Mouse (Mus musculus) MEL (cell line): Measurements from ENCODE around the gene Tnfsfm13. TPM values are rescaled to one million over a fixed set of nuclear protein-coding genes. Genes with fewer than 3 reads are reported as not detected.

Experiments
- DNase-seq: peaks from one replicate; pipeline ENCODE4 v3.0.0; 2011; ENCODE audit warnings: low read depth, low spot score
- H3K27ac ChIP-seq: 2 replicates; pipeline ENCODE4 v1.5.1; 2012; ENCODE audit warnings: low read depth, mild to moderate bottlenecking, control low read depth, low read length, moderate library complexity; ENCODE audit not compliant: control insufficient read depth
- H3K27me3 ChIP-seq, 2 experiments: fragments of 150-350 bp in 1 of 2; sonication (generic) in 1 of 2; 2 replicates each; pipeline ENCODE4 v1.6.1; 2012; ENCODE audit warnings: low read length in 2 of 2, mild to moderate bottlenecking in 2 of 2, improper control_type of control experiment in 1 of 2, moderate library complexity in 1 of 2; ENCODE audit not compliant: insufficient read depth in 2 of 2, control insufficient read depth in 1 of 2
- H3K36me3 ChIP-seq, 2 experiments: 2 replicates each; pipeline ENCODE4 v1.6.1; 2012 to 2014; ENCODE audit warnings: low read length in 2 of 2, improper control_type of control experiment in 1 of 2, inconsistent platforms in 1 of 2, mild to moderate bottlenecking in 1 of 2; ENCODE audit not compliant: insufficient read depth in 2 of 2, control insufficient read depth in 1 of 2
- H3K4me1 ChIP-seq, 2 experiments: fragments of 150-350 bp in 1 of 2; sonication (generic) in 1 of 2; 2 replicates each; pipeline ENCODE4 v1.6.1; 2012; ENCODE audit warnings: low read length in 2 of 2, improper control_type of control experiment in 1 of 2, mild to moderate bottlenecking in 1 of 2; ENCODE audit not compliant: insufficient read depth in 2 of 2, control insufficient read depth in 1 of 2
- H3K4me3 ChIP-seq, 2 experiments: fragments of 150-350 bp in 1 of 2; sonication (generic) in 1 of 2; 2 replicates each; pipeline ENCODE4 v1.5.1; 2012; ENCODE audit warnings: low read depth in 2 of 2, low read length in 2 of 2, mild to moderate bottlenecking in 2 of 2, moderate library complexity in 2 of 2, control low read depth in 1 of 2, improper control_type of control experiment in 1 of 2; ENCODE audit not compliant: control insufficient read depth in 1 of 2, insufficient read depth in 1 of 2
- H3K79me2 ChIP-seq: 2 replicates; pipeline ENCODE4 v1.6.1; 2012; ENCODE audit warnings: mild to moderate bottlenecking, low read length, moderate library complexity; ENCODE audit not compliant: control insufficient read depth, poor library complexity, insufficient read depth
- H3K9ac ChIP-seq: 2 replicates; pipeline ENCODE4 v1.6.1; 2012; ENCODE audit warnings: low read depth, mild to moderate bottlenecking, control low read depth, low read length, moderate library complexity; ENCODE audit not compliant: control insufficient read depth, poor library complexity, severe bottlenecking
- H3K9me3 ChIP-seq: fragments of 150-350 bp; sonication (generic); replicated peaks from 2 replicates; pipeline ENCODE4 v1.6.1; 2012; ENCODE audit warnings: mild to moderate bottlenecking, low read length, improper control_type of control experiment, moderate library complexity; ENCODE audit not compliant: insufficient read depth
- BHLHE40 ChIP-seq: IDR thresholded peaks from 2 replicates; pipeline ENCODE4 v1.6.1; 2012; ENCODE audit warnings: low read depth, mild to moderate bottlenecking, inconsistent platforms, low read length, improper control_type of control experiment, borderline replicate concordance
- CHD1 ChIP-seq: IDR thresholded peaks from 2 replicates; pipeline ENCODE4 v1.6.1; 2012; ENCODE audit warnings: low read depth, mild to moderate bottlenecking, inconsistent platforms, low read length, improper control_type of control experiment
- CHD2 ChIP-seq: IDR thresholded peaks from 2 replicates; pipeline ENCODE4 v1.6.1; 2011; ENCODE audit warnings: low read length, improper control_type of control experiment
- CTCF ChIP-seq, 3 experiments: IDR thresholded peaks in 2 of 3; conservative IDR thresholded peaks in 1 of 3; 2 replicates each; pipeline ENCODE4 v1.5.1; 2011 to 2012; ENCODE audit warnings: low read length in 3 of 3, low read depth in 2 of 3, mild to moderate bottlenecking in 2 of 3, improper control_type of control experiment in 1 of 3, inconsistent platforms in 1 of 3, mixed read lengths in 1 of 3, moderate library complexity in 1 of 3; ENCODE audit not compliant: control insufficient read depth in 1 of 3, insufficient read depth in 1 of 3, poor library complexity in 1 of 3, severe bottlenecking in 1 of 3
- E2F4 ChIP-seq: IDR thresholded peaks from 2 replicates; pipeline ENCODE4 v1.6.1; 2011; ENCODE audit warnings: low read depth, low read length, improper control_type of control experiment, borderline replicate concordance
- ELF1 ChIP-seq: IDR thresholded peaks from 2 replicates; pipeline ENCODE4 v1.6.1; 2014; ENCODE audit warnings: low read depth, mild to moderate bottlenecking, inconsistent platforms, low read length, improper control_type of control experiment, moderate library complexity
- EP300 ChIP-seq, 2 experiments: IDR thresholded peaks; 2 replicates each; pipeline ENCODE4 v1.6.1; 2011; ENCODE audit warnings: improper control_type of control experiment in 2 of 2, low read length in 2 of 2, low read depth in 1 of 2, mild to moderate bottlenecking in 1 of 2
- ETS1 ChIP-seq: IDR thresholded peaks from 2 replicates; pipeline ENCODE4 v1.6.1; 2012; ENCODE audit warnings: low read depth, mild to moderate bottlenecking, inconsistent platforms, low read length, improper control_type of control experiment, moderate library complexity
- GABPA ChIP-seq: IDR thresholded peaks from 2 replicates; pipeline ENCODE4 v1.6.1; 2012; ENCODE audit warnings: low read depth, mild to moderate bottlenecking, inconsistent platforms, low read length, improper control_type of control experiment, moderate library complexity
- GATA1 ChIP-seq: IDR thresholded peaks from 2 replicates; pipeline ENCODE4 v1.6.1; 2011; ENCODE audit warnings: low read depth, low read length, improper control_type of control experiment
- HCFC1 ChIP-seq: IDR thresholded peaks from 2 replicates; pipeline ENCODE4 v1.6.1; 2012; ENCODE audit warnings: low read depth, mild to moderate bottlenecking, inconsistent platforms, low read length, improper control_type of control experiment, moderate library complexity
- JUND ChIP-seq: IDR thresholded peaks from 2 replicates; pipeline ENCODE4 v1.6.1; 2011; ENCODE audit warnings: low read depth, mild to moderate bottlenecking, improper control_type of control experiment, low read length
- KAT2A ChIP-seq: conservative IDR thresholded peaks from 2 replicates; pipeline ENCODE4 v1.6.1; 2012; ENCODE audit warnings: low read depth, low read length, improper control_type of control experiment, inconsistent platforms
- MAFK ChIP-seq: IDR thresholded peaks from 2 replicates; pipeline ENCODE4 v1.6.1; 2011; ENCODE audit warnings: low read depth, mild to moderate bottlenecking, low read length, improper control_type of control experiment, borderline replicate concordance
- MAX ChIP-seq: IDR thresholded peaks from 2 replicates; pipeline ENCODE4 v1.6.1; 2011; ENCODE audit warnings: low read length, improper control_type of control experiment
- MAZ ChIP-seq: IDR thresholded peaks from 2 replicates; pipeline ENCODE4 v1.6.1; 2012; ENCODE audit warnings: low read depth, mild to moderate bottlenecking, inconsistent platforms, low read length, improper control_type of control experiment
- MEF2A ChIP-seq: IDR thresholded peaks from 2 replicates; pipeline ENCODE4 v1.6.1; 2014; ENCODE audit warnings: low read depth, mild to moderate bottlenecking, inconsistent platforms, low read length, improper control_type of control experiment; ENCODE audit not compliant: poor library complexity, insufficient replicate concordance, severe bottlenecking; ENCODE audit errors: extremely low read depth
- MXI1 ChIP-seq: IDR thresholded peaks from 2 replicates; pipeline ENCODE4 v1.6.1; 2011; ENCODE audit warnings: mild to moderate bottlenecking, low read depth, low read length, improper control_type of control experiment
- MYB ChIP-seq: IDR thresholded peaks from 2 replicates; pipeline ENCODE4 v1.6.1; 2011; ENCODE audit warnings: mild to moderate bottlenecking, low read depth, low read length, improper control_type of control experiment
- MYC ChIP-seq: IDR thresholded peaks from 2 replicates; pipeline ENCODE4 v1.6.1; 2011; ENCODE audit warnings: low read depth, mild to moderate bottlenecking, low read length, improper control_type of control experiment, moderate library complexity
- NELFE ChIP-seq: IDR thresholded peaks from 2 replicates; pipeline ENCODE4 v1.6.1; 2011; ENCODE audit warnings: low read depth, low read length, improper control_type of control experiment
- NRF1 ChIP-seq: IDR thresholded peaks from 2 replicates; pipeline ENCODE4 v1.6.1; 2014; ENCODE audit warnings: low read depth, mild to moderate bottlenecking, inconsistent platforms, low read length, improper control_type of control experiment, moderate library complexity; ENCODE audit not compliant: poor library complexity, insufficient read depth, severe bottlenecking
- POLR2A ChIP-seq, 2 experiments: IDR thresholded peaks; 2 replicates each; pipeline ENCODE4 v1.6.1; 2011 to 2012; ENCODE audit warnings: low read length in 2 of 2, mild to moderate bottlenecking in 2 of 2, control low read depth in 1 of 2, improper control_type of control experiment in 1 of 2, low read depth in 1 of 2, moderate library complexity in 1 of 2; ENCODE audit not compliant: control insufficient read depth in 1 of 2, insufficient read depth in 1 of 2, poor library complexity in 1 of 2
- POLR2AphosphoS2 ChIP-seq: IDR thresholded peaks from 2 replicates; pipeline ENCODE4 v1.6.1; 2011; ENCODE audit warnings: low read length, improper control_type of control experiment
- POLR2AphosphoS5 ChIP-seq: IDR thresholded peaks from 2 replicates; pipeline ENCODE4 v1.6.1; 2012; ENCODE audit warnings: low read depth, borderline replicate concordance, mild to moderate bottlenecking, inconsistent platforms, low read length, moderate library complexity, mixed read lengths
- RAD21 ChIP-seq: IDR thresholded peaks from 2 replicates; pipeline ENCODE4 v1.6.1; 2011; ENCODE audit warnings: mild to moderate bottlenecking, low read depth, low read length, improper control_type of control experiment
- SIN3A ChIP-seq: IDR thresholded peaks from 2 replicates; pipeline ENCODE4 v1.6.1; 2012; ENCODE audit warnings: low read length, improper control_type of control experiment, inconsistent platforms
- SMC3 ChIP-seq: IDR thresholded peaks from 2 replicates; pipeline ENCODE4 v1.6.1; 2011; ENCODE audit warnings: low read depth, low read length, improper control_type of control experiment
- TAL1 ChIP-seq: IDR thresholded peaks from 2 replicates; pipeline ENCODE4 v1.6.1; 2012; ENCODE audit warnings: mild to moderate bottlenecking, inconsistent platforms, low read length, moderate library complexity, mixed read lengths
- TBP ChIP-seq: IDR thresholded peaks from 2 replicates; pipeline ENCODE4 v1.8.0; 2011; ENCODE audit warnings: low read depth, low read length, improper control_type of control experiment
- TCF12 ChIP-seq: IDR thresholded peaks from 2 replicates; pipeline ENCODE4 v1.6.1; 2014; ENCODE audit warnings: low read depth, mild to moderate bottlenecking, inconsistent platforms, low read length, improper control_type of control experiment, moderate library complexity
- UBTF ChIP-seq: IDR thresholded peaks from 2 replicates; pipeline ENCODE4 v1.6.1; 2012; ENCODE audit warnings: low read depth, mild to moderate bottlenecking, inconsistent platforms, low read length, improper control_type of control experiment, moderate library complexity, borderline replicate concordance; ENCODE audit not compliant: insufficient read depth
- USF1 ChIP-seq: IDR thresholded peaks from 2 replicates; pipeline ENCODE4 v1.6.1; 2014; ENCODE audit warnings: low read depth, mild to moderate bottlenecking, inconsistent platforms, low read length, improper control_type of control experiment, moderate library complexity
- USF2 ChIP-seq, 2 experiments: IDR thresholded peaks; 2 replicates each; pipeline ENCODE4 v1.6.1; 2011 to 2012; ENCODE audit warnings: improper control_type of control experiment in 2 of 2, low read length in 2 of 2, borderline replicate concordance in 1 of 2, inconsistent platforms in 1 of 2, low read depth in 1 of 2, mild to moderate bottlenecking in 1 of 2; ENCODE audit not compliant: insufficient read depth in 1 of 2
- ZC3H11A ChIP-seq: IDR thresholded peaks from 2 replicates; pipeline ENCODE4 v1.6.1; 2012; ENCODE audit warnings: low read depth, mild to moderate bottlenecking, inconsistent platforms, low read length, improper control_type of control experiment
- ZKSCAN1 ChIP-seq: IDR thresholded peaks from 2 replicates; pipeline ENCODE4 v1.6.1; 2012; ENCODE audit warnings: low read depth, mild to moderate bottlenecking, inconsistent platforms, low read length, improper control_type of control experiment, moderate library complexity
- ZMIZ1 ChIP-seq: IDR thresholded peaks from 2 replicates; pipeline ENCODE4 v1.6.1; 2012; ENCODE audit warnings: low read depth, mild to moderate bottlenecking, inconsistent platforms, low read length, improper control_type of control experiment, moderate library complexity
- ZNF384 ChIP-seq: IDR thresholded peaks from 2 replicates; pipeline ENCODE4 v1.6.1; 2012; ENCODE audit warnings: low read depth, mild to moderate bottlenecking, inconsistent platforms, low read length, improper control_type of control experiment
- polyA plus RNA-seq, 2 experiments: library from polyadenylated mRNA; stranded (reverse) in 1 of 2; unstranded in 1 of 2; fragments of >175 nt in 1 of 2; fragments of >200 nt in 1 of 2; gene quantifications; 2 replicates each; pipeline versions ENCODE4 v1.2.1 to v1.2.4; 2012; ENCODE audit warnings: low replicate concordance in 2 of 2, low read depth in 1 of 2; ENCODE audit not compliant: insufficient read length in 2 of 2, insufficient read depth in 1 of 2, missing spikeins in 1 of 2
- total RNA-seq: library from RNA; depleted of rRNA; stranded (reverse); fragments of 300-350 nt; gene quantifications from 2 replicates; pipeline ENCODE4 v1.2.3, GENCODE M21; 2012

Tnfsfm13 gene
- total and polyA plus RNA-seq, 3 experiments: not detected

- H3K4me1 ChIP-seq: 0 out of 4 replicates have a peak, but pooled peaks cover 2% of the 10 kb centered on the region in 2 experiments
- peak; percentile 97 for DNase-seq
- no peak overlapping the region for H3K4me3 ChIP-seq
- peaks cover 0 to 2% of the 10 kb centered on the region in 2 experiments; a peak in 2 of 4 replicates for H3K36me3 ChIP-seq
- no peak overlapping the region for H3K9ac ChIP-seq
- H3K27ac ChIP-seq: no peak overlapping the region
- H3K79me2 ChIP-seq: no peaks in the 10 kb centered on the region
- H3K9me3 ChIP-seq: no peaks in the 10 kb centered on the region
- no peaks in the 10 kb centered on the region for H3K27me3 ChIP-seq
- TF ChIP-seq TBP (no peak), TCF12 (0 out of 2 replicates have a peak, but pooled peaks have one; percentile 4), MAX (no peak), ELF1 (no peak), ZMIZ1 (no peak), MAZ (peak; percentile 65; the same call in 1 of the 2 replicates), CHD1 (no peak), EP300 (IDR thresholded peaks at IDR 0.05; ENCODE audit: low read depth in 1 of 2, low read length in 2 of 2) (no peak), ZKSCAN1 (no peak), MYC (no peak), GATA1 (no peak), CTCF (IDR thresholded peaks at IDR 0.05 in 2 of 3, conservative IDR thresholded peaks at IDR 0.05 in 1 of 3; ENCODE audit: control insufficient read depth in 1 of 3, insufficient read depth in 1 of 3, low read depth in 2 of 3, low read length in 3 of 3, poor library complexity in 1 of 3, severe bottlenecking in 1 of 3) (peak; percentile 82 to 97 (median 91)), HCFC1 (0 out of 2 replicates have a peak, but pooled peaks have one; percentile 47), ZC3H11A (peak; percentile 95), SIN3A (no peak; the same call in 1 of the 2 replicates), MAFK (no peak), POLR2AphosphoS2 (no peak), MYB (no peak), USF1 (no peak), SMC3 (peak; percentile 95), JUND (no peak), ETS1 (no peak), USF2 (IDR thresholded peaks at IDR 0.05; ENCODE audit: borderline replicate concordance in 1 of 2, insufficient read depth in 1 of 2, low read depth in 1 of 2, low read length in 2 of 2) (no peak), TAL1 (no peak), POLR2AphosphoS5 (no peak), POLR2A (IDR thresholded peaks at IDR 0.05; ENCODE audit: control insufficient read depth in 1 of 2, insufficient read depth in 1 of 2, low read depth in 1 of 2, low read length in 2 of 2, poor library complexity in 1 of 2) (no peak), MEF2A (no peak), GABPA (no peak), ZNF384 (0 out of 2 replicates have a peak, but pooled peaks have one; percentile 24), E2F4 (no peak), RAD21 (peak; percentile 97), KAT2A (no peak), UBTF (no peak), BHLHE40 (no peak; the same call in 1 of the 2 replicates), NELFE (no peak), MXI1 (no peak), CHD2 (no peak), NRF1 (no peak)
These were observed 33.2 kb upstream of the Tnfsfm13 start for GRCm38 (mm10) chr11:69729063-69729462.
